Mouse (Mus musculus) cerebellum, postnatal 36 days (tissue): ENCODE measurements around the gene Gm10487.
"Not testable (repeated sequence)": the region's sequence is repeated elsewhere in the genome, so short reads cannot be mapped to it uniquely, and the experiment has no call there.

Experiments used
- DNase-seq, 2 experiments: peaks; one replicate each; pipeline ENCODE4 v3.0.0; 2021 to 2022; ENCODE audit warnings: mixed read lengths in 2 of 2

Gm10487 gene

GRCm38 (mm10) chrX:30843369-30843768 is at the start of gene Gm10487:
TSS of gene Gm10487 (minus strand) at chrX:30843469.
- DNase-seq: not testable (repeated sequence)
